Mouse (Mus musculus) CH12.LX (cell line): ENCODE results near the gene Tspan4.

ENCODE experiments used
- CHD2 ChIP-seq: IDR thresholded peaks from 2 replicates; pipeline ENCODE4 v1.6.1; 2011; ENCODE audit warnings: low read length, improper control_type of control experiment
- CTCF ChIP-seq, 2 experiments: IDR thresholded peaks in 1 of 2; conservative IDR thresholded peaks in 1 of 2; 2 replicates each; pipeline ENCODE4 v1.5.1; 2011 to 2012; ENCODE audit warnings: low read depth in 2 of 2, low read length in 2 of 2, improper control_type of control experiment in 1 of 2, inconsistent platforms in 1 of 2, mild to moderate bottlenecking in 1 of 2, moderate library complexity in 1 of 2
- HCFC1 ChIP-seq: IDR thresholded peaks from 2 replicates; pipeline ENCODE4 v1.6.1; 2012; ENCODE audit warnings: low read depth, mild to moderate bottlenecking, inconsistent platforms, low read length, improper control_type of control experiment
- KAT2A ChIP-seq: IDR thresholded peaks from 2 replicates; pipeline ENCODE4 v1.6.1; 2012; ENCODE audit warnings: low read length, improper control_type of control experiment, inconsistent platforms; ENCODE audit not compliant: insufficient replicate concordance
- MEF2A ChIP-seq: IDR thresholded peaks from 2 replicates; pipeline ENCODE4 v1.6.1; 2014; ENCODE audit warnings: low read depth, mild to moderate bottlenecking, inconsistent platforms, low read length, improper control_type of control experiment, borderline replicate concordance
- POLR2A ChIP-seq: IDR thresholded peaks from 2 replicates; pipeline ENCODE4 v1.6.1; 2011; ENCODE audit warnings: low read depth, mild to moderate bottlenecking, improper control_type of control experiment, low read length
- RCOR1 ChIP-seq: conservative IDR thresholded peaks from 2 replicates; pipeline ENCODE4 v1.6.1; 2012; ENCODE audit warnings: low read depth, mild to moderate bottlenecking, inconsistent platforms, low read length, improper control_type of control experiment
- TBP ChIP-seq: conservative IDR thresholded peaks from 2 replicates; pipeline ENCODE4 v1.6.1; 2011; ENCODE audit warnings: low read depth, low read length, improper control_type of control experiment
- ZNF384 ChIP-seq: IDR thresholded peaks from 2 replicates; pipeline ENCODE4 v1.6.1; 2012; ENCODE audit warnings: low read depth, low read length, improper control_type of control experiment, inconsistent platforms

- no peak for TF ChIP-seq MEF2A
- no peak for TF ChIP-seq CTCF (conservative IDR thresholded peaks at IDR 0.05 in 1 of 2, IDR thresholded peaks at IDR 0.05 in 1 of 2; ENCODE audit: low read depth in 2 of 2, low read length in 2 of 2)
- TF ChIP-seq POLR2A = no peak
- TF ChIP-seq KAT2A = no peak
- TF ChIP-seq HCFC1 = no peak
- no peak for TF ChIP-seq TBP
- no peak for TF ChIP-seq CHD2
- TF ChIP-seq RCOR1 = no peak
- TF ChIP-seq ZNF384 = no peak
Observed at GRCm38 (mm10) chr7:141442199-141442598, 32.8 kb upstream of the Tspan4 start.
